Mouse (Mus musculus) left cerebral cortex, postnatal 36 days (tissue): Measurements from ENCODE around the gene Krt28. TPM values are rescaled to one million over a fixed set of nuclear protein-coding genes. Genes with fewer than 3 reads are reported as not detected.

Source experiments
- DNase-seq, 2 experiments: peaks; one replicate each; pipeline ENCODE4 v3.0.0; 2021 to 2022; ENCODE audit warnings: low spot score in 2 of 2, mixed read lengths in 1 of 2
- intact Hi-C: fragments of 180-260 bp; cut with DNase I; formaldehyde crosslinking; loops from one replicate; pipeline ENCODE4 v1.15.1; 2025
- total RNA-seq, 2 experiments: library from RNA; stranded (reverse); gene quantifications; 2 replicates each; pipeline ENCODE4 v1.2.3; 2021

Krt28 gene
- total RNA-seq, 2 experiments from 2014 or later, result not detected

DNA sequence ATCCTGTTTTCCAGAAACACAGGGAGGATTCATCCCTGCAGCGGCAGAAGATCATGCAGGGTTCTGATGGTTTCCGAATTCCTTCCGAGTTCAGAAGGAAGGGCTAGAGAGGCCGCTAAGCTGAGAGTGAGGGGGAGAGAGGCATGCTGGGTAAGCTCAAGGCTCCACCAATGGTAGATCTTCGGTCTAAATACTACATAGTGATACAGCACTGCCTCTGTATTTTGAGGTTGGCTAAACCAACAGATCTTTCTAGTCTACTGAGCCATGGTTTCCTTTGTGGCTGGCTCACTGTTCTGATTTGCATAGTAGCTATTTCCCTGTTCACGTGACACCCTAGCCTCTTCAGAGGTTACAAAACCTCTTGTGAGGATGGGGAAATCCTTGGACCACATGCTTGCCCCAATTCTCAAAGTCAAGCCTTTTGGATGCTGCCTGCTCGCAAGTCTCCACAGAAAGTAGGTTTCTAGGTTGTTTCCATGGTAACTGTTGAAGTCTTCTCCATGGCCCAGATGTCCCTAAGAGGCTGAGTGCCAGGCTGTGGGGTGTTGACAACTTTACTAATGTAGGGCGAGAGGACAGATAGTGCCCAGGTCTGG, 4.8 kb downstream of the Krt28 start:
- DNase-seq, result peak; percentile 52 to 61
- intact Hi-C loops, result loop anchor here (10.0 kb wide), 1 partner anchor 185 kb away; no protein-coding TSS in a partner anchor

DNA sequence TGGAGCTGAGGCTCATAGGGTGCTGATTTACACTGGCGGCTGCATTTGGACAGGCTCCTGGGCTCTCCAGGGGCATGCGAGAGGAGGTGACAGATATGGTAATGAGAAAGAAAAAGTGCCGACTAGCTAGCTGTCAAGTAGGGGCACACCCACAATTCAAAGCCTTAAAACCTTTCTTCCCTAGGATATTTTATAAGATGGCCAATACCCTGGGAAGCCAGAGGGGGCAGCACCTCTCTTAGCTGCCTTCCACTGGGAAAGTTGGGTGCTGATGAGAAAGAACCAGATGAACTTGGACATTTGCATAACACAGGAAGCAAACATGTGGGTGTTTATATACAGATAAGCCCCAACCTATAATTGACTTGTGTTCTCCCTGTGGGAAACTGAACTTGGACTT, 5.5 kb downstream of the Krt28 start:
- intact Hi-C loops, result loop anchor here (10.0 kb wide), 1 partner anchor 184 kb away; no protein-coding TSS in a partner anchor

DNA sequence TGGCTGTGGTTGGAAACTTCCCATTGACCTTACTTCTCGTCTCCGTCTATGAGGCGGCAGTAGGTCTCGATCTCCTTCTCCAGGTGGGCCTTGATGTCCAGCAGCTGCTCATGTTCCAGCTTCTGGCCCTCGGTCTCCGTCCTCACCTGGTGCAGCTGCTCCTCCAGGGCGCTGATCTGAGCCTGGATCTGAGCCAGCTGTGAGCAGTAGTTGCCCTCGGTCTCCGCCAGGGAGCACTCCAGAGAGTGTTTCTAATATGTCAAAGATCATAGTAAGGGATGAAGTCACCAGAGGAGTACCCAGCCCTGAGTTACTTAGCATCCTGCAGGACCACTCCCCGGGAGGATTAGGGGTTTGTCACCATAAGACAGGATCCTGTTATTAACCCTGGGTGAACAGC, 7.9 kb downstream of the Krt28 start:
- intact Hi-C loops, result loop anchor here (10.0 kb wide), 1 partner anchor 182 kb away; no protein-coding TSS in a partner anchor
- DNase-seq, result no peak

More for the DNA sequence above, 5.5 kb downstream of the Krt28 start:
- no peak for DNase-seq

DNA sequence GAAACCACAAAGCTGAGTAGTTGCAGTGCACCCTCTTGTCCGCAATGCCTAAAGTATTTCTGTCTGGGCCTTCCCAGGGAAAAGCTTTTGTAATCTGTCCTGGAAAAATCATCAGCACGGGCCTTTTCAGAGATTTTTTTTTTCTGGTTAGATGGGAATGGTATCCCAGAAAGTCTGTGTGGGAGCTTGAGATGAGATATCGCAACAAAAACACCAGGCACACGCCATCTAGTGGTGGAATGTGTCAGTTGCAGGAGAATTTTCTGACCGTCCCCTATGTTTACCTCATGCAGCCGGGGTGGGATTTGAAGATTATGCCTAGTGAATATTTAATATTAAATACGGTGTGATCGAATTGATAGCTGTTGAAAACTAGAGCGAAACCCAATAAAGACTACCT, 10.3 kb downstream of the Krt28 start:
- peak; percentile 10 to 38 for DNase-seq

DNA sequence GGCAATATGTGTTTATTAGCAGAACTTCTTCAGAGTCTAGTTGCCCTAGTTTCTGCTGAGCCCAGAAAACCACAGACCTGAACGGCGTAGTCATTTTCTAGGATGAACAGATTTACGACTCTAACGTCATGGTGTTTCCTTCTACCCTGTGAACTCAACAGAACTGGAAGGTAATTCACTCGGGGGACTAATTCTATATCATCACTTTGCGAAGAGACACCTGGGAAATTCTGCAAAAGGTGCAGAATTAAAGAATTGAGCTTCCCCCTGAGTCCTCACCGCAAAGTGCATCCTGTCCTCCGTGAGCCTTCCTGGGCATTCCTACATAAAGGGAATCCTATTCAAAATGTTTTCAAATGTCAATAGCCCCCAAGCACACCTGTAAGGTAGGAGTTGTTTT, 13.3 kb downstream of the Krt28 start:
- intact Hi-C loops, result loop anchor here (5.0 to 10.0 kb wide), 2 partner anchors 49 to 177 kb away; no protein-coding TSS in a partner anchor
- no peak for DNase-seq

More for the DNA sequence above, 10.3 kb downstream of the Krt28 start:
- intact Hi-C loops, result loop anchor here (5.0 to 10.0 kb wide), 2 partner anchors 52 to 180 kb away; no protein-coding TSS in a partner anchor

DNA sequence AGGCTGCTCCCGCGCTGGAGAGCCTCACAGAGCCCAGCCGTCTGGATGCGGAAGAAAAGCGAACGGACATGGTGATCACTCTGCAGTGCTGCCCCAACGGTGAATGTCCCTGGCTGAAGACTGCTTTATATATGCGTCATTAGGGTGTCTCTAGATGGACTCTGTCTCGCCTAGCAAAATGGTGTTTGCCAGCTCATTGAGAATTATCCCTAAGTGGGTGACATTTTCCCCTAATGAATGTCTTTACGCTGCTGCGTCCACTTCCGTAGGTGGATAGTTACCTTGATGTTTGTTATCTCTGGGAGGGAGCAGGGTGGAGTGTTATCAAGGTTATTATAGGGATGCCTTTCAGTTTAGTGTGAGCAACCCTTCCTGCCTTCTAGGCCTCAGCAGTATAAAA, 23.7 kb downstream of the Krt28 start, which contains the start of gene Krt27:
Gene Krt27 (minus strand): TSS at position 101 of the 400 bp plus-strand sequence.
- intact Hi-C loops, result no loop called here
- no peak for DNase-seq

DNA sequence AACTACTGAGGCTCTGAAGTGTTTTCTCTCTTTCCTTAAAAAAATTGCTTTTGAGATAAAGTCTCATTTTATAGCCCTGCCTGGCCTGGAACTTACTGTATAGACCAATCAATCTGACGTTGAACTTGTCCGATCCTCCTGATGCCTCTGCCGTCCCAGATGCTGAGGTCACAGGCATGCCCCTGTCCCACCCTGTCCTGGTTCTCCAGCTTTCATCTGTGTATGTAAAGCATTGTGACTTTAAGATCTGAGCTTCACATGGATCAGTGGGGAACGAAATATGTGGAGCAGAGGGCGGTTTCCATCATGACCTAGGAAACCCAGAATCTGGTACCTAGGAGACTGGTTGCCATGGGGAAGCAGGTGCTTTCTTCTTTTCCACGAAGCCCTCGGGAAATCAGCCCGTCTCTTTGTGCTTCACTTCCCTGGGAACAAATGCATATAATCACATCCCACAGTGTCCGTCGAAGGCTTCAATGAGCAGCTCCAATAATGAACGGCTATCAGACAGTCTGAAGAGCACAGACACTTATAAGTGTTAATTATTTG, 35.3 kb downstream of the Krt28 start:
- intact Hi-C loops, result no loop called here

DNA sequence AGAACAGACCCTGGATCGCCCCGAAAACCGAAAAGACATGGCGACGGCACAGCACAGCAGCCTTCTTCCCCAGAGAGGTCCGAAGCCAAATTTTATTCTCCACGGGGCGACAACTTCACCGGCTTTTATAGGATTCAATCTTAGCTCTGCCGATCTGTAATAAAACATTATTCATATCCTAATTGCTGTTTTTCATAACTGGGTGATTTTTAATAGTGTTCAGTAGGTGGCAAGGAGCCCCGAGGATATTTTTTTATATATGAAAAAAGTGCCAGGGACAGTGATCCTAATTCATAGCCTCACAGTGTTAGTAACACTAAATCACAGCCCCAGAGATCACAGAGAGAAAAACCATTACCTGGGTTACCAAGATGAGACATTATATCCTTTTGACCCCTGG, 36.8 kb downstream of the Krt28 start, which contains the start of gene Krt26:
Gene Krt26 (minus strand): TSS at position 101 of the 400 bp plus-strand sequence.
- DNase-seq, result no peak
- intact Hi-C loops, result no loop called here

More for the DNA sequence above, 35.3 kb downstream of the Krt28 start:
- no peak for DNase-seq

DNA sequence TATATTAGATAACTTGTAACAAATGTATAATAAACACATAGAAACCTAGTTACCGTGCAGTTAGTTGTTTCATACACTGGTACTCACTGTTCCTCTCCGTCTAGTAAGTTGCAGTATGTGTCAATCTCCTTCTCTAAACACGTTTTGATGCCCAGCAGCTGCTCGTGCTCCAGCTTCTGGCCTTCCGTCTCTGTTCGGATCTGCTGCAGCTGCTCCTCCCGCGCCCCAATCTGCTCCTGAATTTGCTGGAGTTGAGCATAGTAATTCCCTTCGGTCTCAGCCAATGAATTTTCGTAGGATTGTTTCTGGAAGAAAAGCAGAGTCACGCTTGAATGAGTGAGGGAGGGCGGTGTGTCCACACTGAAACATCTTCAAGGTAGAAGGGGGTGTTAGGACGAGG, 41.3 kb downstream of the Krt28 start:
- DNase-seq, result peak; percentile 16 to 47
- intact Hi-C loops, result no loop called here

DNA sequence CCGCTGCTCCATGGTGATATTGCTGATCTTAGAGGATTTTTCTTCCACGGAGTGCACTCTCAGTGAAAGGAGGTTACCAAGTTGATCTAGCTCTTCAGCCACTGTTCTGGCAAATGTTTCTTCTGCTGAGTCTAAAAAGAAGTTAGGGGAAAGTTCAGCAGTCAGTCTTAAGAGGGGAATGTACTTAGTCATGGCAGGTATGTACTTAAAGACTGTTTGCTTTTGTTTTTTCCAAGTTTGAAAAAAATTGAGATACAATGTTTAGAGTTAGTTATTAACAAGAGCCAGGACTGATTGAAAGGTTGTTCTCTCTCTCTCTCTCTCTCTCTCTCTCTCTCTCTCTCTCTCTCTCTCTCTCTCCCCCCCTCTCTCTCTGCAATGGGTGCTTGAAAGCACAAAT, 45.0 kb downstream of the Krt28 start:
- intact Hi-C loops, result no loop called here
- no peak for DNase-seq

DNA sequence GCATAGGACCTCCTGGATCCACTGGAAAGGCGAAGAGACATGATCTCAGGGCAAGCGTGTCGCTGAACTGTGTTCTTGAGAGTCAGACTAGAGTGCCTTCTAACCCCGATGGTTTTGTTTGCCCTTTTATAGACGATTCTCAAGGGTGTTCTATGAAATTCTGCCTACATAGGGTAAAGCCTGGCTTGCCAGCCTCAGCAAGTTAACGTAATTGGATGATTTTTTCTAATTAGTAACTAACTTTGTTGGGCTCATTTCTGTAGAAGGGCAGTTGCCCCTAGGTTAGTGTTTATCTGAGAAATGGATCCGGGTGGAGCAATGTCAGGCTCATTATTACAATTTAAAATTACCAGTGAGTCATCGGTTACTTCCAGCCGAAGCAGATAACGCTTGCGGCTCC, 51.9 kb downstream of the Krt28 start, which contains the start of gene Krt25:
Gene Krt25 (minus strand): TSS at position 101 of the 400 bp plus-strand sequence.
- intact Hi-C loops, result no loop called here
- no peak for DNase-seq

DNA sequence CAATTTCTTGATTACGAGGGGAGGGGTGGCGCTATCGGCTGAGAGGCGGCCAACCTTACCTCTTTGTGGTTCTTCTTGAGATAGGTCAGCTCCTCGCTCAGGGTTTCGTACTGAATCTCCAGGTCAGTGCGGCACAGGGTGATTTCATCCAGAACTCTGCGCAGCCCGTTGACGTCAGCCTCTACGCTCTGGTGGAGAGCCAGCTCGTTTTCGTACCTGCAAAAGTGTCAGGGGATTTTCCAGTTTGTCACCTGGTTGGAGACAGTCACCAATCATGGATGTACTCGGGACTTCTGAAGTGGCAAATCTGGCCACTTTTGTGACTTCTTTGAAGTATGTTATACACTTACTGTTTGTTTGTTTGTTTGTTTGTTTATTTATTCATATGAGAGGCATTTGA, 53.6 kb downstream of the Krt28 start:
- intact Hi-C loops, result no loop called here
- no peak for DNase-seq

DNA sequence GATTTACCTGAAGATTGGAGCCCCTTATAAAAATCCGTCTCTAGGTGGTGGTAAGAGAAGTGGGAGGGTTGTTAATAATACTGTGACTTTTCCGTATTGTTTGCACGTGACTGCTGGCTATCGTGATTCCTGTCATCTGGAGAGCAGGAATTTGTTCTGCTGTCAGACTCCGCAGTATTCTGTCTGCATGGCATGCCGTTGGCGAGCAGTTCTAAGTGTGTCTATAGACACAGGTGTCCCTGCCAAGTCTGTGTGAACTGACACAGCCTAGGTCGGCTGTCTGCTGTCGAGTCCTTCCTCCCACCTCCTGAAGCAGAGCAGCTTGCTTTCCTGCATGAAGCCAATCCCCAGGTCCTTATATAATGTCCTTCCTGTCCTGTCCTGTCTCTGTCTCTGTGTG, 55.6 kb downstream of the Krt28 start:
- no peak for DNase-seq
- intact Hi-C loops, result loop anchor here (10.0 kb wide), 1 partner anchor 146 kb away; no protein-coding TSS in a partner anchor

DNA sequence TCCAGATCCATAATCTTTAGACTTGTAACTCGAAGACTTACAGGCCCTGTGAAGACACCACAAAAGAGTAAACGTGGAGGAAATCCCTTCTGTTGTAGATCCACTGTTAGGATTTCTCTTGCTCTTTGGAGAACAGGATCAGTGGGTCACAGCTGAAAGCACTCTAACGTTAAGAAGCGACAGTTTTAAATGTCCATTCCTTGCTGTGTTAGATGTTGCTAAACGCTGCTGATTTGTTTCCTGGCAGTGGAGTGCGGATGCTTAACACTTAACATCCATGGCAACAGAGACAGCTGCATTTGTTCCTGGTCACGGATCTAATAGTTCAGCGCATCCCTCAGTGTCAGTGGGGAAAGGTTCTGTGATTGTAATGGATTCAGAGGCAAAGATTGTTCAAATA, 58.2 kb downstream of the Krt28 start:
- DNase-seq, result no peak
- intact Hi-C loops, result loop anchor here (10.0 kb wide), 1 partner anchor 148 kb away; no protein-coding TSS in a partner anchor

Other genes with a start within 250 kb of the Krt28 start
- gene Ccr7, start 219.8 kb downstream of the Krt28 start, total RNA-seq, result not detected
- 10 to 100 TPM; 53.0 to 65.2 TPM for gene Smarce1, start 143.9 kb downstream of the Krt28 start, total RNA-seq
- 10 to 100 TPM; 31.2 to 37.7 TPM for gene Krt222, start 130.8 kb downstream of the Krt28 start, total RNA-seq
- not detected for gene Krt24, start 89.6 kb downstream of the Krt28 start, total RNA-seq
- gene Krt25, start 52.0 kb downstream of the Krt28 start, total RNA-seq, result not detected
- gene Krt26, start 36.9 kb downstream of the Krt28 start, total RNA-seq, result not detected
- gene Krt27, start 23.8 kb downstream of the Krt28 start, total RNA-seq, result not detected
- gene Krt10, start 14.5 kb upstream of the Krt28 start, total RNA-seq, result 10 to 100 TPM in 1 of 2 experiments, 1 to 10 TPM in 1; 9.7 to 12.4 TPM
- 10 to 100 TPM in 1 of 2 experiments, 1 to 10 TPM in 1; 9.4 to 13.4 TPM for gene Krt12, start 47.4 kb upstream of the Krt28 start, total RNA-seq
- gene Krt20, start 63.2 kb upstream of the Krt28 start, total RNA-seq, result not detected
- gene Krt23, start 118.2 kb upstream of the Krt28 start, total RNA-seq, result not detected
- not detected for gene Krt39, start 146.4 kb upstream of the Krt28 start, total RNA-seq
- gene Krt40, start 168.3 kb upstream of the Krt28 start, total RNA-seq, result not detected
- not detected for gene Krtap3-3, start 176.0 kb upstream of the Krt28 start, total RNA-seq
- not detected for gene Krtap3-2, start 181.9 kb upstream of the Krt28 start, total RNA-seq
- gene Gm11939, start 184.6 kb upstream of the Krt28 start, total RNA-seq, result not detected
- not detected for gene Krtap3-1, start 191.7 kb upstream of the Krt28 start, total RNA-seq
- gene Krtap1-5, start 206.1 kb upstream of the Krt28 start, total RNA-seq, result not detected
- gene Krtap1-4, start 208.8 kb upstream of the Krt28 start, total RNA-seq, result not detected
- gene Krtap1-3, start 216.4 kb upstream of the Krt28 start, total RNA-seq, result not detected
- gene Krtap9-3, start 223.2 kb upstream of the Krt28 start, total RNA-seq, result not detected
- gene Gm11938, start 228.4 kb upstream of the Krt28 start, total RNA-seq, result not detected
- gene Gm11937, start 235.3 kb upstream of the Krt28 start, total RNA-seq, result not detected
- gene Krtap2-4, start 239.9 kb upstream of the Krt28 start, total RNA-seq, result not detected
- gene Gm11562, start 245.5 kb upstream of the Krt28 start, total RNA-seq, result not detected